Mouse (Mus musculus): ENCODE results near the gene Ccdc47.

- no peak for TF ChIP-seq POLR2A (IDR thresholded peaks at IDR 0.05; ENCODE audit: borderline replicate concordance, extremely low read depth, low read depth, low read length)
- TF ChIP-seq CTCF (IDR thresholded peaks at IDR 0.05; ENCODE audit: insufficient read depth, low read length), result no peak
Observed at GRCm38 (mm10) chr11:106152132-106152531, 64.0 kb downstream of the Ccdc47 start.
